Mouse (Mus musculus) hindbrain, embryonic 13.5 days (tissue): Measurements from ENCODE around the gene Gm20388. TPM values are rescaled to one million over a fixed set of nuclear protein-coding genes. Genes with fewer than 3 reads are reported as not detected.
A peak's percentile ranks its signal among the peaks of the same experiment; 100 is the strongest.

Experiments used
- ATAC-seq: fragments of 200-750 bp; cut with Nextera tagmentation; 2 replicates; pipeline ENCODE4 v1.8.0; 2017; ENCODE audit warnings: moderate TSS enrichment; ENCODE audit not compliant: low FRiP score
- H3K27ac ChIP-seq: fragments of 300-500 bp; sonication (generic); 2 replicates; pipeline ENCODE4 v1.5.1; 2015; ENCODE audit warnings: inconsistent platforms, mild to moderate bottlenecking, moderate library complexity
- H3K27me3 ChIP-seq: fragments of 300-500 bp; sonication (generic); 2 replicates; pipeline ENCODE4 v1.6.1; 2015; ENCODE audit warnings: mild to moderate bottlenecking, inconsistent platforms
- H3K36me3 ChIP-seq: fragments of 300-500 bp; sonication (generic); 2 replicates; pipeline ENCODE4 v1.6.1; 2015; ENCODE audit warnings: mild to moderate bottlenecking, inconsistent platforms
- H3K4me1 ChIP-seq: fragments of 300-500 bp; sonication (generic); replicated peaks from 2 replicates; pipeline ENCODE4 v1.6.1; 2015; ENCODE audit warnings: inconsistent platforms
- H3K4me2 ChIP-seq: fragments of 300-500 bp; sonication (generic); 2 replicates; pipeline ENCODE4 v1.6.1; 2015; ENCODE audit warnings: inconsistent platforms, mild to moderate bottlenecking, moderate library complexity
- H3K4me3 ChIP-seq: fragments of 300-500 bp; sonication (generic); 2 replicates; pipeline ENCODE4 v1.5.1; 2015; ENCODE audit warnings: mild to moderate bottlenecking, inconsistent platforms
- H3K9ac ChIP-seq: fragments of 300-500 bp; sonication (generic); 2 replicates; pipeline ENCODE4 v1.6.1; 2015; ENCODE audit warnings: mild to moderate bottlenecking, inconsistent platforms
- H3K9me3 ChIP-seq: fragments of 300-500 bp; sonication (generic); 2 replicates; pipeline ENCODE4 v1.6.1; 2016; ENCODE audit warnings: inconsistent platforms
- WGBS: fragments of 180-500 bp; shearing (Covaris S2); methylation state at CpG from one replicate; pipeline ENCODE4 v1.1.7; 2015; 5-methylcytosine and 5-hydroxymethylcytosine counted together
- polyA plus RNA-seq: library from polyadenylated mRNA; unstranded; fragments of >200 nt; fragmentation: Nextera tagmentation; extraction: Ambion mirVana; gene quantifications from 2 replicates; pipeline ENCODE4 v1.2.1, GENCODE M21; 2015

Gm20388 gene
- polyA plus RNA-seq, 1 experiment from 2014 or later = 1.9 TPM

DNA sequence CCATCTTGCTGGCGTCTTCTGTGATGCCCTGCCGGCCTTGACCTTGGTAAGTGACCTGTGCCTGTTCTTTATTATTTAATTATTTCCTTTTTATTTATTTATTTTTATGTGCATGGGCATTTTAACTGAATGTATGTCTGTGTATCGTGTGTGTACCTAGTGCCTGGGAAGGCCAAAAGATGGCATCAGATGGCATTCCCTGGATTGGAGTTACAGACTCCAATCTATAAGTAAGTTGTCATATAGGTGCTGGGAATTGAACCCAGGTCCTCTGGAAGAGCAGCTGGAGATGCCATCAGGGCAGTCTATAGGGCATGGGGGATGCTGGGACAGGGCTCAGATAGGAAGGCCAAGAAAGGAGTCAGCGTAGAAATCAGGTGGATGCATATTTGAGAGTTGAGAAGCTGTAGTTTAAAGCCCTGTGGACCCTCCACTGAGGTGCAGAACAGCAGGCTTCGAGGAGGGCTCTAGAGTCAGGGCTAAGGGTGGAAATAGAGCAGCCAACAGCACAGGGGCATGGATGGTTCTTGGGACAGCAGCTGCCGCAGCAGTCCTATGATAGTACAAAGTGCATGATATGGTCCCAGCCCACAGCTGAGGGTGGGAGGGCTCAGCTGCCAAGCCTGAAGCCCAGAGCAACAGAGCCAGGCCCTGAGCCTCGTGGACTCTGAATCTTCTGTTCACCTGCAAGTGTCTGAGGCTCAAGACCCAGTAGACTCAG, 2450.2 kb downstream of the Gm20388 start, which contains the start of gene Trhr2:
Gene Trhr2, minus strand, starts transcription at position 51 of the 721 bp plus-strand sequence.
- H3K9ac ChIP-seq = no peak within 1 kb of the TSS
- H3K4me2 ChIP-seq = no peak within 1 kb of the TSS
- ATAC-seq = no peak
- no peaks in the 10 kb centered on the region for H3K9me3 ChIP-seq
- H3K36me3 ChIP-seq = no peaks in the 10 kb centered on the region
- 0 out of 2 replicates have a peak, but pooled peaks cover 7% of the 10 kb centered on the region for H3K4me1 ChIP-seq
- 79% methylated on average over 7 of the region's 7 CpGs for WGBS
- no peak within 1 kb of the TSS for H3K27ac ChIP-seq
- peaks cover 53% of the 10 kb centered on the region for H3K27me3 ChIP-seq
- H3K4me3 ChIP-seq = no peak within 1 kb of the TSS

GRCm38 (mm10) chr8:122362271-122362670, 2451.6 kb downstream of the Gm20388 start:
- Histone ChIP-seq H3K9me3 (no peaks in the 10 kb centered on the region), H3K36me3 (no peaks in the 10 kb centered on the region), H3K27me3 (peaks cover 42% of the 10 kb centered on the region), H3K27ac (no peak overlapping the region), H3K4me1 (0 out of 2 replicates have a peak, but pooled peaks cover 1% of the 10 kb centered on the region), H3K9ac (no peak overlapping the region), H3K4me2 (no peak overlapping the region), H3K4me3 (no peak overlapping the region)
- ATAC-seq = no peak
- WGBS = 51% methylated on average over 5 of the region's 5 CpGs

GRCm38 (mm10) chr8:122362967-122363366, 2452.3 kb downstream of the Gm20388 start:
- no peak overlapping the region for H3K9ac ChIP-seq
- ATAC-seq = no peak

GRCm38 (mm10) chr8:122368494-122368893, 2457.9 kb downstream of the Gm20388 start:
- Histone ChIP-seq H3K27me3 (peaks cover 13% of the 10 kb centered on the region; the same call in 1 of the 2 replicates), H3K4me1 (0 out of 2 replicates have a peak, but pooled peaks cover 4% of the 10 kb centered on the region), H3K9ac (no peak overlapping the region), H3K4me2 (no peak overlapping the region), H3K9me3 (no peaks in the 10 kb centered on the region), H3K27ac (no peak overlapping the region), H3K4me3 (no peak overlapping the region), H3K36me3 (no peaks in the 10 kb centered on the region)
- ATAC-seq = no peak
- 79% methylated on average over 10 of the region's 10 CpGs for WGBS

More at GRCm38 (mm10) chr8:122362967-122363366, 2452.3 kb downstream of the Gm20388 start:
- WGBS = 45% methylated on average over 7 of the region's 8 CpGs
- Histone ChIP-seq H3K4me1 (no peaks in the 10 kb centered on the region), H3K9me3 (no peaks in the 10 kb centered on the region), H3K4me3 (no peak overlapping the region), H3K27ac (no peak overlapping the region), H3K4me2 (no peak overlapping the region), H3K27me3 (peaks cover 37% of the 10 kb centered on the region), H3K36me3 (no peaks in the 10 kb centered on the region)

DNA sequence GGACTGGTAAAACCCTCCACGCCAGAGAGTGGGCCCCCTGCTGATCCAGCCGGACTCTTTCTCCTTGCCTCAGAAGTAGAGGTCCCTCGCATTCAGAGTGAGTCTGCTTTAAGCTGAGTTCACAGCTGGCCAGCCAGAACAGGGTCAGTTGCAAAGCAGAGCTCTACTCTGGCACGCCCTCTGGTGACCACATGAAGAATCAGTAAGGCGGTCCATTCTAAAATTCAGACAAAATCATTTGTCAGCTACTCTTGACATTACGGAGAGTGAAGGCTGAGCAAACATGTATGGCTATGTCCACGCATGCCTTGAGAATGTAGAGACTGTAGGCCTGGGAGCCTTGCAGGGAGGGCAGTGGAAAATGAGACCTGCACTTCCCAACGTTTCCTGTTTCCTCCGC, 2459.0 kb downstream of the Gm20388 start:
- 0 out of 2 replicates have a peak, but pooled peaks cover 4% of the 10 kb centered on the region for H3K4me1 ChIP-seq
- H3K27ac ChIP-seq = no peak overlapping the region
- H3K4me3 ChIP-seq = no peak overlapping the region
- WGBS = 15% methylated on average over 9 of the region's 9 CpGs
- no peak for ATAC-seq
- H3K4me2 ChIP-seq = no peak overlapping the region
- H3K9me3 ChIP-seq = no peaks in the 10 kb centered on the region
- H3K36me3 ChIP-seq = no peaks in the 10 kb centered on the region
- no peak overlapping the region for H3K9ac ChIP-seq
- H3K27me3 ChIP-seq = 0 out of 2 replicates have a peak, but pooled peaks cover 5% of the 10 kb centered on the region

DNA sequence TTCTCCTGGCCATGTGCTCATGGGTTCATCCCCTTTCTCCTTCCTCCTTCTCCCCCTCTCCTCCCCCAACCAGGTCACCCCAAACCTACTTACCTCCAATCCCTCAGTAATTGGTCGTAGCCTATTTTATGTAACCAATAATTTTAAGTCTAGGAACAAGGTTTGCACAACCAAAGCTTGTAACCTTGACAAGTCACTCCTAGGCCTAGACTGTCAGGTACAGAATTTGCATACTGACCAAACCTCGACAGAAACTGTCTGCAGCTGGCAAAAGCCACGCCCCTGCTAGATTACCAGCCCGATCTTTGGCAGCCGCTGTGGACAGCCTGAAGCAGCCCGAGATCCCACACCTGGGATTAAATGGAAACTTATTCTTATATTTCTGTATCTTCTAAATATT, 2461.1 kb downstream of the Gm20388 start:
- 79% methylated on average over 6 of the region's 6 CpGs for WGBS

GRCm38 (mm10) chr8:122375320-122375719, 2464.7 kb downstream of the Gm20388 start:
- Histone ChIP-seq H3K4me3 (peak overlapping the region; percentile 94; the same call in 1 of the 2 replicates), H3K27ac (no peak overlapping the region), H3K4me2 (peak overlapping the region; percentile 60), H3K9me3 (no peaks in the 10 kb centered on the region), H3K4me1 (peaks cover 35% of the 10 kb centered on the region), H3K36me3 (peaks cover 10% of the 10 kb centered on the region), H3K27me3 (0 out of 2 replicates have a peak, but pooled peaks cover 5% of the 10 kb centered on the region), H3K9ac (no peak overlapping the region)
- no peak for ATAC-seq
- WGBS = 88% methylated on average over 7 of the region's 7 CpGs

More for the DNA sequence above, 2461.1 kb downstream of the Gm20388 start:
- no peak overlapping the region for H3K9ac ChIP-seq
- H3K27ac ChIP-seq = no peak overlapping the region
- no peaks in the 10 kb centered on the region for H3K9me3 ChIP-seq
- H3K36me3 ChIP-seq = no peaks in the 10 kb centered on the region
- ATAC-seq = no peak
- H3K4me3 ChIP-seq = no peak overlapping the region
- peaks cover 13% of the 10 kb centered on the region for H3K4me1 ChIP-seq
- H3K27me3 ChIP-seq = 0 out of 2 replicates have a peak, but pooled peaks cover 5% of the 10 kb centered on the region
- H3K4me2 ChIP-seq = no peak overlapping the region

- 24% methylated on average over 13 of the region's 13 CpGs for WGBS
Measured at GRCm38 (mm10) chr8:122375751-122376364, 2465.2 kb downstream of the Gm20388 start.

GRCm38 (mm10) chr8:122376365-122377231, 2466.0 kb downstream of the Gm20388 start, which contains the start of gene Zc3h18:
Zc3h18 (plus strand) TSS chr8:122376609.
- peak within 1 kb of the TSS; percentile 96 for H3K27ac ChIP-seq
- H3K4me2 ChIP-seq = peak within 1 kb of the TSS; percentile 79
- no peaks in the 10 kb centered on the region for H3K9me3 ChIP-seq
- no peaks in the 10 kb centered on the region for H3K27me3 ChIP-seq
- H3K9ac ChIP-seq = peak within 1 kb of the TSS; percentile 92
- peaks cover 38% of the 10 kb centered on the region for H3K4me1 ChIP-seq
- peak; percentile 92 for ATAC-seq
- WGBS = under 1% methylated on average over 73 of the region's 107 CpGs
- peaks cover 15% of the 10 kb centered on the region for H3K36me3 ChIP-seq
- peak within 1 kb of the TSS; percentile 94 for H3K4me3 ChIP-seq

More at GRCm38 (mm10) chr8:122375751-122376364, 2465.2 kb downstream of the Gm20388 start:
- peak overlapping the region; percentile 94 for H3K4me3 ChIP-seq
- peaks cover 12% of the 10 kb centered on the region for H3K36me3 ChIP-seq
- no peaks in the 10 kb centered on the region for H3K9me3 ChIP-seq
- 0 out of 2 replicates have a peak, but pooled peaks cover 3% of the 10 kb centered on the region for H3K27me3 ChIP-seq
- peak overlapping the region; percentile 67 for H3K9ac ChIP-seq
- peak overlapping the region; percentile 60 for H3K4me2 ChIP-seq
- ATAC-seq = peak; percentile 38
- peak overlapping the region; percentile 96 for H3K27ac ChIP-seq
- H3K4me1 ChIP-seq = peaks cover 36% of the 10 kb centered on the region

DNA sequence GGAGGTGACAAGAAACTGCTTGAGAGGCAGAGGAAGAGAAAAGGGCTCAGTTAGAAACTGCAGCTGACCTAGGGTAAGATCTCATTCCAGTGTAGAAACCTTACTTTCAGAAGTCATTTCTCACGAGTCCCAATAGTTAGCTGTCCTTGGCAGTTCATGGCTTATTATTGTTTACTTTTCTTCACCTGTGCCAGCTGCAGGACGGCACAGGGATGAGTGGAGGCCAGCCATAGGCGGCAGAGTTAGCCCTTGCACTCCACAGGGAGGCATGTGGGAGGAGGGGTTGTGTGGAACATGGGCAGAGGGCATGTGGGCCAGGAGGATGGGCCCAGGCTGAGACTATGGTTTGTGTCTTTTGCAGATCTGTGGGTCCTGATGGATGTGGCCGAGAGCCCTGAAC, 2472.4 kb downstream of the Gm20388 start:
- no peak overlapping the region for H3K27ac ChIP-seq
- 84% methylated on average over 4 of the region's 4 CpGs for WGBS

GRCm38 (mm10) chr8:122389357-122389756, 2478.7 kb downstream of the Gm20388 start:
- H3K27ac ChIP-seq = no peak overlapping the region
- H3K4me1 ChIP-seq = no peaks in the 10 kb centered on the region
- H3K4me3 ChIP-seq = no peak overlapping the region
- no peak overlapping the region for H3K9ac ChIP-seq
- H3K4me2 ChIP-seq = no peak overlapping the region
- H3K27me3 ChIP-seq = no peaks in the 10 kb centered on the region
- 89% methylated on average over 3 of the region's 3 CpGs for WGBS
- H3K36me3 ChIP-seq = peaks cover 91% of the 10 kb centered on the region
- no peaks in the 10 kb centered on the region for H3K9me3 ChIP-seq
- no peak for ATAC-seq

More for the DNA sequence above, 2472.4 kb downstream of the Gm20388 start:
- H3K4me3 ChIP-seq = no peak overlapping the region
- ATAC-seq = no peak
- H3K9ac ChIP-seq = no peak overlapping the region
- H3K4me2 ChIP-seq = no peak overlapping the region
- no peaks in the 10 kb centered on the region for H3K9me3 ChIP-seq
- peaks cover 18% of the 10 kb centered on the region for H3K4me1 ChIP-seq
- peaks cover 68% of the 10 kb centered on the region for H3K36me3 ChIP-seq
- H3K27me3 ChIP-seq = no peaks in the 10 kb centered on the region
